Mouse (Mus musculus): ENCODE data around the gene Prkcb.

- TF ChIP-seq POLR2A (IDR thresholded peaks at IDR 0.05; ENCODE audit: insufficient read depth, low read depth, low read length) (no peak), CTCF (IDR thresholded peaks at IDR 0.05) (no peak)
Measured at GRCm38 (mm10) chr7:122573101-122573635, 284.6 kb downstream of the Prkcb start.

All from heart, adult 2 months (tissue).